ENCODE assay signal across 12 mouse cellular contexts in the genomic region with DNA sequence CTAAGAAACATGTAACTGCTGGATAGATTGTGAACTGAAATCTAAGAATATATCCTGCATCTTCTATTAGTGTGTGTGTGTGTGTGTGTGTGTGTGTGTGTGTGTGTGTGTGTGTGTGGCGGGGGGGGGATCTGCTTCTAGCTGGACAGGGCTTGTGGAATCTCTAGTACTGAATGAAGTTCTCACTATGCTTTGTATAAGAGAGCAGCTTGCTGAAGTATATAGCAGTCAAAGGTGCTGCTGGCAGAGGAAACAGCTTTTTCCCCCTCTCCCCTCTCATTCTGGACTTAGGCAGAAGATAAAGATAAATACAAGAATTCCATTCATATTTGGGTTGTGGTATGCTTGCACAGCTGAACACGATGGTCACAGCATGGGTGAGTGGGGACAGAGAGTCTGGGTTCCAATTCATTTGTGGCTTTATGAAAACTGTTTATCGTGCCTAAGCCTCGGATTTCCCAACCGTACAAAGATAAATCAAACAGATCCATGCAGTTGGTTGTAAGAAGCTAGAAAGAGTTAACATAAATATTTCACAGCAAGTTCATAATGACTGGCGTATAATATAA.
"Had no signal": no experiment of that assay in that cellular context is flagged by ENCODE, and none has a peak within 500 bp of the region (broad histone marks: within the 10 kb centered on the region; RNA-seq: fewer than 3 reads in every experiment).

No protein-coding gene starts in this region.

- DNase-seq: kidney, adult 8-10 months; kidney, postnatal 10 days; left cerebral cortex, postnatal 4 days; lung, adult 2 months; right cerebral cortex, adult 18-20 months; thymus, adult 2 months; thymus, postnatal 25 days had no signal

- H3K27ac ChIP-seq: hindbrain, postnatal 0 days; limb, embryonic 13.5 days; liver, embryonic 14.5 days; midbrain, embryonic 13.5 days; neural tube, embryonic 15.5 days had no signal

- H3K9ac ChIP-seq: limb, embryonic 13.5 days; liver, embryonic 14.5 days; midbrain, embryonic 13.5 days; neural tube, embryonic 15.5 days had no signal

- ATAC-seq: hindbrain, postnatal 0 days; midbrain, embryonic 13.5 days had no signal

- H3K4me1 ChIP-seq: limb, embryonic 13.5 days; midbrain, embryonic 13.5 days; neural tube, embryonic 15.5 days had no signal

- H3K36me3 ChIP-seq: limb, embryonic 13.5 days; midbrain, embryonic 13.5 days; neural tube, embryonic 15.5 days had no signal

- H3K4me3 ChIP-seq: limb, embryonic 13.5 days; midbrain, embryonic 13.5 days; neural tube, embryonic 15.5 days had no signal

- H3K4me2 ChIP-seq: limb, embryonic 13.5 days; midbrain, embryonic 13.5 days; neural tube, embryonic 15.5 days had no signal

- H3K9me3 ChIP-seq: limb, embryonic 13.5 days; midbrain, embryonic 13.5 days; neural tube, embryonic 15.5 days had no signal

- H3K27me3 ChIP-seq: limb, embryonic 13.5 days; midbrain, embryonic 13.5 days; neural tube, embryonic 15.5 days had no signal
